Mouse (Mus musculus) forebrain, embryonic 14.5 days (tissue): ENCODE measurements around the gene Trpm5. TPM values are rescaled to one million over a fixed set of nuclear protein-coding genes. Genes with fewer than 3 reads are reported as not detected.

Experiments
- ATAC-seq: fragments of 200-750 bp; cut with Nextera tagmentation; 2 replicates; pipeline ENCODE4 v1.8.0; 2017; ENCODE audit warnings: mild to moderate bottlenecking, moderate library complexity
- DNase-seq: peaks from one replicate; pipeline ENCODE4 v3.0.0-alpha.2; 2015; ENCODE audit warnings: low spot score
- H3K27ac ChIP-seq: fragments of 300-500 bp; sonication (generic); 2 replicates; pipeline ENCODE4 v1.5.1; 2014; ENCODE audit warnings: low read depth, mild to moderate bottlenecking, control low read depth, low read length, moderate library complexity
- H3K27me3 ChIP-seq: fragments of 300-500 bp; sonication (generic); replicated peaks from 2 replicates; pipeline ENCODE4 v1.6.1; 2014; ENCODE audit warnings: low read length, control low read depth, mixed read lengths; ENCODE audit not compliant: control insufficient read depth, insufficient read depth
- H3K36me3 ChIP-seq: fragments of 300-500 bp; sonication (generic); 2 replicates; pipeline ENCODE4 v1.6.1; 2014; ENCODE audit warnings: low read length, control low read depth; ENCODE audit not compliant: control insufficient read depth, insufficient read depth
- H3K4me1 ChIP-seq: fragments of 300-500 bp; sonication (generic); 2 replicates; pipeline ENCODE4 v1.6.1; 2014; ENCODE audit warnings: antibody characterized with exemption, low read length, control low read depth; ENCODE audit not compliant: control insufficient read depth, insufficient read depth
- H3K4me2 ChIP-seq: fragments of 300-500 bp; sonication (generic); 2 replicates; pipeline ENCODE4 v1.6.1; 2014; ENCODE audit warnings: mild to moderate bottlenecking, control low read depth, low read length
- H3K4me3 ChIP-seq: fragments of 300-500 bp; sonication (generic); 2 replicates; pipeline ENCODE4 v1.5.1; 2014; ENCODE audit warnings: low read depth, low read length, control low read depth
- H3K9ac ChIP-seq: fragments of 300-500 bp; sonication (generic); 2 replicates; pipeline ENCODE4 v1.6.1; 2014; ENCODE audit warnings: mild to moderate bottlenecking, low read length, control low read depth, moderate library complexity
- H3K9me3 ChIP-seq: fragments of 300-500 bp; sonication (generic); replicated peaks from 2 replicates; pipeline ENCODE4 v1.6.1; 2016; ENCODE audit warnings: low read length, control low read depth, mixed read lengths; ENCODE audit not compliant: control insufficient read depth
- WGBS: fragments of 180-500 bp; shearing (Covaris S2); extraction: QIAGEN DNeasy Blood & Tissue Kit; methylation state at CpG from one replicate; pipeline ENCODE4 v1.1.7; 2014; 5-methylcytosine and 5-hydroxymethylcytosine counted together
- polyA plus RNA-seq: library from polyadenylated mRNA; unstranded; fragments of >200 nt; fragmentation: Nextera tagmentation; extraction: Ambion mirVana; gene quantifications from 2 replicates; pipeline ENCODE4 v1.2.1, GENCODE M21; 2014

Gene Trpm5
- polyA plus RNA-seq: 1.4 and 2.0 TPM in 2 replicates

DNA sequence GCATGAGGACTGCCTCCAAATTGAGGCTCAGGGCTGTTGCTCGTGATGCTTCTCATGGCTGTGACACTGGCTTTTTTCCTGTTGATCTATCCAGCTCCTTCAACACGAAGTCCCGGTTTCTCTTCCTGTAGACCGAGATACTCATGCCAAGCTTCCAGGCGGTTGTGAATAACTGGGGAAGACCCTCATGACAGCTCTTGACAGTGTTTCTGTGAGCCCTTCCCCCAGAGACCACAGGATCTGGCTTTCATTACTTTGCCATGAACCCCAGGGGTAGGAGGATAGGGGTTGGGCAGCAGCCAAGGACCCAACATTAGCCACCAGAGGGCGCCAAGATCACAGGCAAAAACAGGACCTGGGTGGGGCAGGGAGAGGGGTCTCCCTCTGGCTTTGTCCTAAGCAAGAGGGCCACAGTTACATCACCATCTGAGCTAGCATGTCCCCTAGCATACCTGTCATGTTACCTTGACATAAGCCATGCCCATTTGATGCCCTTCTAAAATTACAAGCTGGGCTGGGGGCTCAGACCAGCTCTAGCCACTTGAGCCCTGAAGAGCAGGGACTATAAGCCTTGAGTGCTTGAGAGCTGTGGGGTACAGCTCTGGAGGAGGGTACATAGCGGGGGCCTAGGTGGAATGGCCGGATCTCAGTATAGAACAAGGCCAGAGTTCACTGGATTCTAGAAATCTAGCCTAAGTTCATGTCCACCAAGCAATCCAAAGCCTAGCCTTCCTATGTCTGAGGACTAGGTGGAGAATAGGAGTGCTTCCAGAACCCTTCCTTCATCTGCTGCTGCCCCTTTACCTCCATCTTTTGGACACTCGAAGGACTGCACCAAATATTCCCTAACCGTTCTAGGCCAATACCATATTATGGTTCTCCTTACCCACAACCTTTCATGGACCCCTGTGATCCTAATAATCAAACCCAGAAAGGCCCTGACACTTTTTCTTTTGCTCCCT is at the start of gene Trpm5:
Gene Trpm5, minus strand, starts transcription at position 51 of the 962 bp plus-strand sequence.
- no peak within 1 kb of the TSS for H3K27ac ChIP-seq
- no peak within 1 kb of the TSS for H3K4me3 ChIP-seq
- H3K4me2 ChIP-seq: no peak within 1 kb of the TSS
- no peak for ATAC-seq
- no peaks in the 10 kb centered on the region for H3K27me3 ChIP-seq
- H3K36me3 ChIP-seq: no peaks in the 10 kb centered on the region
- H3K9me3 ChIP-seq: no peaks in the 10 kb centered on the region
- H3K4me1 ChIP-seq: no peaks in the 10 kb centered on the region
- 51% methylated on average over 10 of the region's 10 CpGs for WGBS
- DNase-seq: peak; percentile 27
- no peak within 1 kb of the TSS for H3K9ac ChIP-seq

DNA sequence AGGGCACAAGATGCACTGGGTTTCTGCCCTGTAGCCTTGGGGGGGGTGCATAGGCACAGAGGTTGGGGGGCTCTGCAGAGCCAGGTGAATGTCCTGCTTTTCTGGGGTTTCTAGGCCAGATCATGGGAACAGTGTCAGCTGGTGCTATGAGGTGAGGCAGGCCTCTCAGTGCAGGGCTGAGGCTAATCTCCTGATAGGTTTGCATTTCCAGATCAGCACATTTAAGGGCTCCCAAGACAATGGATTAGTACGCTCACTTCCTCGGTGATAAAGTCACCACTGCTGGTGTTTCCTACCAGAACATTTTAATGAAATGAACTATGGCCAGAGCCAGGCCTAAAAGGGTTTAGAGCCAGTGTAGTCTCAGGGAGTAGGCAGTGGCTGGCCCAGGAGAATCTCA is 48.2 kb upstream of the Trpm5 start:
- Histone ChIP-seq H3K27ac (no peak overlapping the region), H3K9me3 (no peaks in the 10 kb centered on the region), H3K27me3 (no peaks in the 10 kb centered on the region), H3K4me2 (no peak overlapping the region), H3K4me3 (no peak overlapping the region), H3K4me1 (no peaks in the 10 kb centered on the region), H3K36me3 (no peaks in the 10 kb centered on the region), H3K9ac (no peak overlapping the region)
- ATAC-seq: no peak
- no peak for DNase-seq
- 89% methylated on average over 2 of the region's 2 CpGs for WGBS

DNA sequence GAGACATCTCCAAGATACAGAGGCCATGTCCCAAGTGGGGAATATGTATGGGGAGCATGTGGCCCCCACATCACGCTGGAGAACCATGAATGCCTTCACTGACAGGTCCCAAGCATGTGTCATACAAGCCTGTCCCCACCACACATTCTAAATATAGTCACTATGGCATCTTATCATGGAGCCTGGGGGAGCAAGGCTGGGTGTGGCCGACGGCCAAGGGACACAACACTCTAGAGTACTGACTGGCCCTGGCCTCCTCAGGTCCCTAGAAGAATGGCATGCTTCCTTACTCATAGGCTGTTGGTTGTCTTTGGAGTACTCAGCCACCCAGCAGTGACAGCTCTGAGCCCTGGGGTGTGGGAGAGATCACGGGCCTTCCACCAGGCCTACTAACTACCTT is 45.5 kb upstream of the Trpm5 start:
- ATAC-seq (no peak), DNase-seq (no peak)
- Histone ChIP-seq H3K36me3 (no peaks in the 10 kb centered on the region), H3K27ac (no peak overlapping the region), H3K4me3 (no peak overlapping the region), H3K4me2 (no peak overlapping the region), H3K9ac (no peak overlapping the region), H3K27me3 (no peaks in the 10 kb centered on the region), H3K4me1 (no peaks in the 10 kb centered on the region), H3K9me3 (no peaks in the 10 kb centered on the region)
- WGBS: 82% methylated on average over 4 of the region's 4 CpGs

DNA sequence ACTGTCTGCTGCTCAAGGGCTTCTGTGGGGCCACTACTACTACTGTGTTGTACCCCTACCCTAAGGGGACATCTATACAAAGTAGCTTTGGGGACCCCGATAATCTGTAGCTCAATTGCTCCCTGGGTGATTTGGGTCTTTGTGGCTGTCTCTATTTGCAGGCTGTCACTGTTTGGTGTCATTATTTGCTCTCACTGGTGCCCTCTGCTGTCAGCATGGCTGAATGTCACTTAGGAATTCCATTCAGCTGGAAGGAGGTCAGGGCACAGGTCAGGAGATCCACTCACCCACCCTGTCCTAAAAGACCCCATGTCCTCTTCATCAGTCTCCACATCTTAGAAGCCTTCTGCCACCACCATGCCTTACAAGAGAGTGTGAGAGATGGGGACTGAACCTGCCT is 44.3 kb upstream of the Trpm5 start:
- no peaks in the 10 kb centered on the region for H3K36me3 ChIP-seq
- no peaks in the 10 kb centered on the region for H3K9me3 ChIP-seq
- 30% methylated on average over 1 of the region's 1 CpGs for WGBS
- H3K4me2 ChIP-seq: no peak overlapping the region
- H3K27ac ChIP-seq: no peak overlapping the region
- H3K9ac ChIP-seq: no peak overlapping the region
- no peak overlapping the region for H3K4me3 ChIP-seq
- no peaks in the 10 kb centered on the region for H3K4me1 ChIP-seq
- ATAC-seq (no peak), DNase-seq (peak; percentile 60)
- no peaks in the 10 kb centered on the region for H3K27me3 ChIP-seq

DNA sequence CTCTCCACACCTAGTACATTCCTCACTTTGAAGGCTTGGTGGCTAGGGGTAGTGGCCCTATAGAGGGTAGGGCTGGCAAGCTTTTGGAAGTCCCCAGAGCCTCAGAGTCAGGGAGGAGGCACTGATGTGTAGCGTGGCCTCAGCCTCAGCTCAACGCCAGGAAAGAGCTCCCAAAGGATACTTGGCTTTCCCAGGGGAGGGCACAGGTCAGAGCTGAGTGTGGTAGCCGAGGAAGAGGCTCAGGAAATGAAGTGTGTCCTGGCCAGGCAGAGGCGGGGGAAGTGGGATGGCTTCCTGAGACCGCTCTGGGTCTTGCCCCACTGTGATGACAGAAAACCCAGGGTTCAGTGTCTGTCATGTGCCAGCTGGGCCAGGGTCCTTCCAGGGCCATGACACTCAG is 42.1 kb upstream of the Trpm5 start:
- H3K4me2 ChIP-seq: no peak overlapping the region
- no peaks in the 10 kb centered on the region for H3K27me3 ChIP-seq
- H3K4me1 ChIP-seq: no peaks in the 10 kb centered on the region

DNA sequence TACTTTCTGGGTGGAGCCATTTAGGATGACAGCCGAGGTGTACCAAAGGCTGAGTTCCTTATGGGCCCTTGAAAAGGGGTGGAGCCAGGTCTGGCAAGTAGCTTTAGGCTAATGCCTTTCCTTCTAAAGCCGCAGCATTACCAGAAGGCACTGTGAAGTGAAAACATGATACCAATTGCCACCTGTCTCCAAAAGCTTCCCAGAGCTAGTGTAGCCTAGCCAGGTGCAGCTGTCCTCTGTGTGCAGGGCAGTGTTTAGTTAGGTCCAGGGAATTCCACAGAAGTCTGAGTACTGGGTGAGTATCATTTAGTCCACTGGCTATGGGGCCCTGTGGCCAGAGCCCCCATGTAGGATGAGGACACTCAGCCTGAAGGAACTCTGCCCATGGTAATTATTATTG is 41.7 kb upstream of the Trpm5 start:
- Histone ChIP-seq H3K9me3 (no peaks in the 10 kb centered on the region), H3K4me3 (no peak overlapping the region), H3K27ac (no peak overlapping the region), H3K36me3 (no peaks in the 10 kb centered on the region), H3K4me1 (no peaks in the 10 kb centered on the region), H3K9ac (no peak overlapping the region), H3K27me3 (no peaks in the 10 kb centered on the region), H3K4me2 (no peak overlapping the region)
- 82% methylated on average over 2 of the region's 2 CpGs for WGBS
- no peak for ATAC-seq
- DNase-seq: no peak

More for the DNA sequence above, 42.1 kb upstream of the Trpm5 start:
- Histone ChIP-seq H3K4me3 (no peak overlapping the region), H3K36me3 (no peaks in the 10 kb centered on the region), H3K9ac (no peak overlapping the region), H3K9me3 (no peaks in the 10 kb centered on the region), H3K27ac (no peak overlapping the region)
- DNase-seq: no peak
- WGBS: 80% methylated on average over 5 of the region's 5 CpGs
- ATAC-seq: no peak

DNA sequence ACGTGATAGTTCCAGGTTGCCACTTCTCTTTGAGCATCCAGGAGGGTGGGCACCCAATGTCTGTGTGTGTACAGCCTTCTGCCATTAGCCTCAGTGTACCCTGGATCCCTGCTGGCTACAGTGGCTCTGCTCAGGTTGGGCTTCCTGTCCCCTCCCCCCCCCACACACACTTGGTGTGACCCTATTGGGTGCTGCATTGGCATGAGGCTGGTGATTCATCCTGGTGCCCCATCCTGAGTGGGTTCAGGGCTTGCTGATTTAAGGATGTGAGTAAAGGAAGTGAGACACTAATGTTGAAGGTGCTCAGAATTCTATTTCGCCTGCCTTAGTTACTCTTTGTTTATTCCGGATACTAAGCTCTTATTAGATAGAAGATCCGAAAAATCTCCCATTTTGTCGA is 38.4 kb upstream of the Trpm5 start:
- Histone ChIP-seq H3K9me3 (no peaks in the 10 kb centered on the region), H3K4me2 (no peak overlapping the region), H3K36me3 (no peaks in the 10 kb centered on the region), H3K4me1 (no peaks in the 10 kb centered on the region), H3K27ac (no peak overlapping the region), H3K4me3 (no peak overlapping the region), H3K27me3 (no peaks in the 10 kb centered on the region), H3K9ac (no peak overlapping the region)
- ATAC-seq: no peak
- no peak for DNase-seq
- WGBS: 84% methylated on average over 5 of the region's 5 CpGs

DNA sequence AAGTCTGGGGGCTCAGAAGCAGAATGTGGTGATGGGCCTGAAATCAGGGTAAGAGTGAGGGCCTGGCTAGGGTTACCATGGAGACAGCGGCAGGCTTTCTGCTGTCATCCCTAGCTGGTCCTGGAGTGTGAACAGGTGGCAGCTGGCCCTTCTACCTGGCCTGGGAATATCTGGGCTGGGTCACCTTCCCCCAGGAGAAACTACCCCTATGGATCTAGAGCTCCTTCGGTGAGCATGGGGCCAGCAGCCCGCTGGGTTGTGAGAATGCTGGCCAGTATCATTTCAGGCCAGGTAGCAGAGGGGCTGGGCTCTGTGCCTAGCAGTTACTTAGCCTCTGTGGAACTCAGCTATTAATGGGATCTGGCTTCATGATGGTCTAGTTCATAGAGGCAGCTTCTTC is 30.5 kb upstream of the Trpm5 start:
- 70% methylated on average over 3 of the region's 3 CpGs for WGBS
- Histone ChIP-seq H3K9me3 (no peaks in the 10 kb centered on the region), H3K36me3 (no peaks in the 10 kb centered on the region), H3K27me3 (no peaks in the 10 kb centered on the region), H3K4me1 (no peaks in the 10 kb centered on the region), H3K4me3 (no peak overlapping the region), H3K27ac (no peak overlapping the region), H3K4me2 (no peak overlapping the region), H3K9ac (no peak overlapping the region)
- DNase-seq (no peak), ATAC-seq (no peak)

DNA sequence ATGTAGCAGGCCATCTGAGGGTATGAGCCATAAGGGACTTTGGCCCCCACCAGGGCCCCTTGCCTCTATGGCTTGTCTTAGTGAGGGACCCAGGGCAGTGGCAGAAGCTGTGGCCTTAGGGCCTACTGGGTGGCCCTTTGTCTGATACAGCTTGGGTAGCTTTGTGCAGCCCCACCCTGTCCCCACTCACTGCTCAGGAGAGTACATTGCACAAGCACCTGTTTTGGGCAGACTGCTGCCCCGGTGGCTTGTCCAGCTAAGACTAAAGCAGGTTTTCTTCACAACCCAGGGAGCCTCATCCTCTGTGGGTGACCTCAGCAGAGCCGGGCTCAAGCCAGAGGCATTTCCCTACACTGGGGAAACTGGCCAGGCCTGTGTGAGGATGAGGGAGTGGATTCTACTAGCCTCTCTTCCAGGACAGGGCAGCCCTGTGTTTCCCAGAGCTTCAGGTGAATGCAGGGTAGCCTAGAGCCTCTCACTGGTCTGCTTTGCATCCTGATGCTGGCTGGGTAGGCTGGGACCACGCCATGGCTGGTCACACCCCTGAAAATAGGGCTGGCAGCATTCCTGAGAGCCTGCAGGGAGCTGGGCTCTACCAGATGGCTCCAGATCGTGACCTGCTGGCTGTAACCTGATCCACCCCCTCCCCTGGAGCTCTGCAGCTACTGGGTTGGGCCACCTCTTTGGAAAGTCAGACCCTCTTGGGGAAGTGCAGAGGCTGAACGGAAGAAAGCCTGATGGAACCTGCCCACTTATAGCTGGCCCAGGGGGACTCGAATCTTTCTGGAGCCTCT is 29.6 kb upstream of the Trpm5 start:
- DNase-seq: peak; percentile 27
- 15% methylated on average over 6 of the region's 6 CpGs for WGBS
- no peaks in the 10 kb centered on the region for H3K27me3 ChIP-seq
- H3K4me2 ChIP-seq: no peak overlapping the region
- no peaks in the 10 kb centered on the region for H3K36me3 ChIP-seq
- H3K27ac ChIP-seq: no peak overlapping the region
- ATAC-seq: no peak
- H3K4me1 ChIP-seq: no peaks in the 10 kb centered on the region
- H3K9me3 ChIP-seq: no peaks in the 10 kb centered on the region
- no peak overlapping the region for H3K4me3 ChIP-seq
- H3K9ac ChIP-seq: no peak overlapping the region
